28 mouse cellular contexts compared by ENCODE assay signal in genomic region chr19:4242416-4242815, GRCm38 (mm10). TPM values are rescaled to one million over a fixed set of nuclear protein-coding genes. Genes with fewer than 3 reads are reported as not detected.
DNase-seq lines count a peak whose midpoint lies in the region; ATAC-seq and TF ChIP-seq lines count a peak whose summit lies in the region.
"Had no signal": no experiment of that assay in that cellular context is flagged by ENCODE, and none has a peak within 500 bp of the region (broad histone marks: within the 10 kb centered on the region; RNA-seq: fewer than 3 reads in every experiment).

No protein-coding gene starts in this region.

- no peaks in the 10 kb centered on the region for H3K4me1 ChIP-seq in forebrain, postnatal 0 days (ENCODE audit: insufficient read depth)
- H3K4me1 ChIP-seq in forebrain, embryonic 11.5 days (replicated peaks; ENCODE audit: control insufficient read depth, insufficient read depth, low read length): no peaks in the 10 kb centered on the region
- H3K4me1 ChIP-seq in liver, embryonic 14.5 days (replicated peaks; ENCODE audit: control insufficient read depth in 2 of 2, insufficient read depth in 2 of 2, low read length in 1 of 2): no peaks in the 10 kb centered on the region
- no peaks in the 10 kb centered on the region for H3K4me1 ChIP-seq in liver, embryonic 12.5 days
- H3K4me1 ChIP-seq in MEL (ENCODE audit: control insufficient read depth in 1 of 2, insufficient read depth in 2 of 2, low read length in 2 of 2): peaks cover 0 to 3% of the 10 kb centered on the region in 2 experiments; a peak in 2 of 4 replicates
- H3K4me1 ChIP-seq: embryonic facial prominence, embryonic 15.5 days; forebrain, embryonic 12.5 days; hindbrain, embryonic 13.5 days; intestine, embryonic 15.5 days; neural tube, embryonic 13.5 days had no signal

- no peaks in the 10 kb centered on the region for H3K9me3 ChIP-seq in forebrain, postnatal 0 days (ENCODE audit: low read length)
- H3K9me3 ChIP-seq in forebrain, embryonic 11.5 days (ENCODE audit: control insufficient read depth, low read length): no peaks in the 10 kb centered on the region
- H3K9me3 ChIP-seq in liver, embryonic 14.5 days (ENCODE audit: control insufficient read depth, low read length): no peaks in the 10 kb centered on the region
- H3K9me3 ChIP-seq in liver, embryonic 12.5 days (replicated peaks): no peaks in the 10 kb centered on the region
- H3K9me3 ChIP-seq in MEL (replicated peaks; ENCODE audit: insufficient read depth, low read length): no peaks in the 10 kb centered on the region
- H3K9me3 ChIP-seq: embryonic facial prominence, embryonic 15.5 days; forebrain, embryonic 12.5 days; hindbrain, embryonic 13.5 days; intestine, embryonic 15.5 days; neural tube, embryonic 13.5 days had no signal

- ATAC-seq in forebrain, postnatal 0 days: no peak
- no peak for ATAC-seq in forebrain, embryonic 11.5 days (replicated peaks; ENCODE audit: low FRiP score)
- ATAC-seq in liver, embryonic 14.5 days (ENCODE audit: insufficient read depth): no peak
- ATAC-seq in liver, embryonic 12.5 days: no peak
- ATAC-seq in neutrophil, adult 5-6 weeks (ENCODE audit: extremely low read depth, insufficient number of reproducible peaks, low FRiP score, poor library complexity, severe bottlenecking): 0 out of 2 replicates have a peak, but pooled peaks have one; percentile 39
- no peak for ATAC-seq in frontal cortex, adult (ENCODE audit: low TSS enrichment)
- ATAC-seq: intestine, embryonic 15.5 days had no signal

- no peak overlapping the region for H3K4me2 ChIP-seq in forebrain, postnatal 0 days (ENCODE audit: low read depth)
- H3K4me2 ChIP-seq in forebrain, embryonic 11.5 days (ENCODE audit: low read depth, low read length, severe bottlenecking): no peak overlapping the region
- H3K4me2 ChIP-seq in liver, embryonic 14.5 days (ENCODE audit: low read depth): no peak overlapping the region
- no peak overlapping the region for H3K4me2 ChIP-seq in liver, embryonic 12.5 days
- H3K4me2 ChIP-seq: embryonic facial prominence, embryonic 15.5 days; forebrain, embryonic 12.5 days; hindbrain, embryonic 13.5 days; intestine, embryonic 15.5 days; neural tube, embryonic 13.5 days had no signal

- no peak overlapping the region for H3K4me3 ChIP-seq in forebrain, postnatal 0 days (ENCODE audit: low read depth, low read length)
- no peak overlapping the region for H3K4me3 ChIP-seq in forebrain, embryonic 11.5 days (ENCODE audit: low read depth, low read length)
- no peak overlapping the region for H3K4me3 ChIP-seq in liver, embryonic 14.5 days (ENCODE audit: insufficient read depth in 1 of 2, low read depth in 2 of 2, low read length in 2 of 2)
- H3K4me3 ChIP-seq in liver, embryonic 12.5 days: no peak overlapping the region
- no peak overlapping the region for H3K4me3 ChIP-seq in MEL (ENCODE audit: control insufficient read depth in 1 of 2, insufficient read depth in 1 of 2, low read depth in 2 of 2, low read length in 2 of 2)
- H3K4me3 ChIP-seq: embryonic facial prominence, embryonic 15.5 days; forebrain, embryonic 12.5 days; hindbrain, embryonic 13.5 days; intestine, embryonic 15.5 days; neural tube, embryonic 13.5 days had no signal

- no peak for DNase-seq in forebrain, postnatal 0 days
- no peak for DNase-seq in forebrain, embryonic 11.5 days (ENCODE audit: low spot score)
- no peak for DNase-seq in liver, embryonic 14.5 days (ENCODE audit: low read depth in 3 of 3, low spot score in 3 of 3)
- peak; percentile 37 for DNase-seq in MEL (ENCODE audit: low read depth, low spot score)
- no peak for DNase-seq in adrenal gland, adult 2 months
- DNase-seq: adrenal gland, postnatal 36 days; cerebellum, adult 2 months; cerebellum, postnatal 36 days; gastrocnemius, postnatal 14 days; layer of hippocampus, postnatal 36 days; lung, adult 18-20 months; lung, postnatal 36 days; right cerebral cortex, postnatal 14 days; spleen, adult 18-20 months; thymus, adult 18-20 months had no signal

- no peaks in the 10 kb centered on the region for H3K27me3 ChIP-seq in forebrain, postnatal 0 days (ENCODE audit: insufficient read depth, low read length)
- H3K27me3 ChIP-seq in forebrain, embryonic 11.5 days (ENCODE audit: control insufficient read depth, insufficient read depth, low read length): no peaks in the 10 kb centered on the region
- no peaks in the 10 kb centered on the region; the same call in 1 of the 2 replicates for H3K27me3 ChIP-seq in liver, embryonic 14.5 days (ENCODE audit: control insufficient read depth, insufficient read depth, low read length)
- H3K27me3 ChIP-seq in liver, embryonic 12.5 days (replicated peaks): 0 out of 2 replicates have a peak, but pooled peaks cover 3% of the 10 kb centered on the region
- H3K27me3 ChIP-seq in MEL (ENCODE audit: control insufficient read depth in 1 of 2, insufficient read depth in 2 of 2, low read length in 2 of 2): 0 out of 4 replicates have a peak, but pooled peaks cover 0 to under 1% of the 10 kb centered on the region in 2 experiments
- H3K27me3 ChIP-seq: embryonic facial prominence, embryonic 15.5 days; forebrain, embryonic 12.5 days; hindbrain, embryonic 13.5 days; intestine, embryonic 15.5 days; neural tube, embryonic 13.5 days had no signal

- TF ChIP-seq POLR2A in MEL (IDR thresholded peaks at IDR 0.05; ENCODE audit: control insufficient read depth in 1 of 2, insufficient read depth in 1 of 2, low read depth in 1 of 2, low read length in 2 of 2, poor library complexity in 1 of 2): no peak

- no peaks in the 10 kb centered on the region for H3K79me2 ChIP-seq in MEL (ENCODE audit: control insufficient read depth, insufficient read depth, low read length, poor library complexity)

- no peaks in the 10 kb centered on the region for H3K36me3 ChIP-seq in forebrain, postnatal 0 days (ENCODE audit: insufficient read depth)
- H3K36me3 ChIP-seq in forebrain, embryonic 11.5 days (ENCODE audit: control insufficient read depth, insufficient read depth, low read length): no peaks in the 10 kb centered on the region
- no peaks in the 10 kb centered on the region for H3K36me3 ChIP-seq in liver, embryonic 14.5 days (replicated peaks; ENCODE audit: control insufficient read depth, insufficient read depth, low read depth)
- H3K36me3 ChIP-seq in liver, embryonic 12.5 days: no peaks in the 10 kb centered on the region
- H3K36me3 ChIP-seq in MEL (ENCODE audit: control insufficient read depth in 1 of 2, insufficient read depth in 2 of 2, low read length in 2 of 2): peaks cover 0 to 3% of the 10 kb centered on the region in 2 experiments; a peak in 1 of 4 replicates
- H3K36me3 ChIP-seq: embryonic facial prominence, embryonic 15.5 days; forebrain, embryonic 12.5 days; hindbrain, embryonic 13.5 days; intestine, embryonic 15.5 days; neural tube, embryonic 13.5 days had no signal

- WGBS in forebrain, postnatal 0 days: 62% methylated on average over 3 of the region's 3 CpGs
- WGBS in forebrain, embryonic 11.5 days: 71% methylated on average over 3 of the region's 3 CpGs
- WGBS in liver, embryonic 14.5 days (ENCODE audit: insufficient replicate concordance): 37% methylated on average over 3 of the region's 3 CpGs
- 55% methylated on average over 3 of the region's 3 CpGs for WGBS in liver, embryonic 12.5 days (ENCODE audit: insufficient replicate concordance)

- no peak for TF ChIP-seq EP300 in liver, embryonic 14.5 days (IDR thresholded peaks at IDR 0.05; ENCODE audit: low read depth)
- TF ChIP-seq EP300 in MEL (IDR thresholded peaks at IDR 0.05; ENCODE audit: low read depth in 1 of 2, low read length in 2 of 2): no peak

- H3K9ac ChIP-seq in forebrain, postnatal 0 days: no peak overlapping the region
- H3K9ac ChIP-seq in forebrain, embryonic 11.5 days (ENCODE audit: low read length): no peak overlapping the region
- no peak overlapping the region for H3K9ac ChIP-seq in liver, embryonic 14.5 days (replicated peaks)
- H3K9ac ChIP-seq in liver, embryonic 12.5 days: no peak overlapping the region
- H3K9ac ChIP-seq in MEL (ENCODE audit: control insufficient read depth, low read depth, low read length, poor library complexity, severe bottlenecking): no peak overlapping the region
- H3K9ac ChIP-seq: embryonic facial prominence, embryonic 15.5 days; forebrain, embryonic 12.5 days; hindbrain, embryonic 13.5 days; intestine, embryonic 15.5 days; neural tube, embryonic 13.5 days had no signal

- TF ChIP-seq CTCF in forebrain, postnatal 0 days (IDR thresholded peaks at IDR 0.05; ENCODE audit: low read depth): 0 out of 2 replicates have a peak, but pooled peaks have one; percentile 8
- TF ChIP-seq CTCF in liver, embryonic 14.5 days (IDR thresholded peaks at IDR 0.05; ENCODE audit: low read depth): peak; percentile 44
- TF ChIP-seq CTCF in MEL (IDR thresholded peaks at IDR 0.05 in 2 of 3, conservative IDR thresholded peaks at IDR 0.05 in 1 of 3; ENCODE audit: control insufficient read depth in 1 of 3, insufficient read depth in 1 of 3, low read depth in 2 of 3, low read length in 3 of 3, poor library complexity in 1 of 3, severe bottlenecking in 1 of 3): peak in 2 of 3 experiments; percentile 7 to 50; a peak in 3 of 6 replicates

- H3K27ac ChIP-seq in forebrain, postnatal 0 days (ENCODE audit: low read depth, low read length): no peak overlapping the region
- no peak overlapping the region for H3K27ac ChIP-seq in forebrain, embryonic 11.5 days (ENCODE audit: low read depth, low read length)
- H3K27ac ChIP-seq in liver, embryonic 14.5 days: no peak overlapping the region
- no peak overlapping the region for H3K27ac ChIP-seq in liver, embryonic 12.5 days
- H3K27ac ChIP-seq in MEL (ENCODE audit: control insufficient read depth, low read depth, low read length): no peak overlapping the region
- H3K27ac ChIP-seq: embryonic facial prominence, embryonic 15.5 days; forebrain, embryonic 12.5 days; hindbrain, embryonic 13.5 days; intestine, embryonic 15.5 days; neural tube, embryonic 13.5 days had no signal

- peak; percentile 40 for TF ChIP-seq RAD21 in MEL (IDR thresholded peaks at IDR 0.05; ENCODE audit: low read depth, low read length)

RNA-seq across cellular contexts. Expression of gene Pold4, which starts 10.7 kb away (rescaled TPM):
- total RNA-seq in forebrain, postnatal 0 days (2014; rRNA removed): 18.8 and 21.2 TPM in 2 replicates
- 21.8 and 23.4 TPM in 2 replicates for polyA plus RNA-seq in forebrain, postnatal 0 days (2015; fragmentation: Nextera tagmentation; extraction: Ambion mirVana)
- polyA plus RNA-seq in forebrain, embryonic 11.5 days (2014; fragmentation: Nextera tagmentation; extraction: Ambion mirVana): 8.0 and 8.8 TPM in 2 replicates
- polyA plus RNA-seq in liver, embryonic 14.5 days (2012; rRNA removed): 15.2 and 15.9 TPM in 2 replicates
- 12.9 and 13.1 TPM in 2 replicates for polyA plus RNA-seq in liver, embryonic 14.5 days (2014; fragmentation: Nextera tagmentation; extraction: Ambion mirVana)
- polyA plus RNA-seq in liver, embryonic 12.5 days (2016; fragmentation: Nextera tagmentation; extraction: Ambion mirVana): 12.8 and 13.2 TPM in 2 replicates
- total RNA-seq in MEL (2012; rRNA removed): 18.5 and 21.1 TPM in 2 replicates
- polyA plus RNA-seq in MEL (2012; ENCODE audit: insufficient read depth in 1 of 2, insufficient read length in 2 of 2, low read depth in 1 of 2, low replicate concordance in 2 of 2, missing spikeins in 1 of 2): 10 to 100 TPM in 1 of 2 experiments, not detected in 1; 40.4 TPM
- 228 and 251 TPM in 2 replicates for total RNA-seq in neutrophil, adult 5-6 weeks (2017)
- total RNA-seq in adrenal gland, adult 2 months (2021): 10 to 100 TPM; 41.9 to 52.3 TPM
- polyA plus RNA-seq in adrenal gland, adult 2 months (2012; rRNA removed): 112 and 146 TPM in 2 replicates

RNA-seq across cellular contexts. Expression of gene Ssh3, which starts 26.6 kb away (rescaled TPM):
- 35.9 and 41.5 TPM in 2 replicates for total RNA-seq in forebrain, postnatal 0 days (2014; rRNA removed)
- 6.4 and 9.1 TPM in 2 replicates for polyA plus RNA-seq in forebrain, postnatal 0 days (2015; fragmentation: Nextera tagmentation; extraction: Ambion mirVana)
- 3.3 and 4.2 TPM in 2 replicates for polyA plus RNA-seq in forebrain, embryonic 11.5 days (2014; fragmentation: Nextera tagmentation; extraction: Ambion mirVana)
- polyA plus RNA-seq in liver, embryonic 14.5 days (2012; rRNA removed): 2.8 and 3.5 TPM in 2 replicates
- polyA plus RNA-seq in liver, embryonic 14.5 days (2014; fragmentation: Nextera tagmentation; extraction: Ambion mirVana): 1.3 and 1.4 TPM in 2 replicates
- 2.2 and 2.6 TPM in 2 replicates for polyA plus RNA-seq in liver, embryonic 12.5 days (2016; fragmentation: Nextera tagmentation; extraction: Ambion mirVana)
- 7.4 and 9.2 TPM in 2 replicates for total RNA-seq in MEL (2012; rRNA removed)
- 10 to 100 TPM in 1 of 2 experiments, not detected in 1; 14.1 TPM for polyA plus RNA-seq in MEL (2012; ENCODE audit: insufficient read depth in 1 of 2, insufficient read length in 2 of 2, low read depth in 1 of 2, low replicate concordance in 2 of 2, missing spikeins in 1 of 2)
- total RNA-seq in neutrophil, adult 5-6 weeks (2017): 48.0 and 59.8 TPM in 2 replicates
- 10 to 100 TPM; 30.9 to 34.4 TPM for total RNA-seq in adrenal gland, adult 2 months (2021)
- polyA plus RNA-seq in adrenal gland, adult 2 months (2012; rRNA removed): 67.4 and 86.6 TPM in 2 replicates

RNA-seq across cellular contexts. Expression of gene AC109138.7, which starts 28.3 kb away (rescaled TPM):
- total RNA-seq in forebrain, postnatal 0 days (2014; rRNA removed): not detected in 2 replicates
- not detected in 2 replicates for polyA plus RNA-seq in forebrain, postnatal 0 days (2015; fragmentation: Nextera tagmentation; extraction: Ambion mirVana)
- not detected in 2 replicates for polyA plus RNA-seq in forebrain, embryonic 11.5 days (2014; fragmentation: Nextera tagmentation; extraction: Ambion mirVana)
- not detected in 2 replicates for polyA plus RNA-seq in liver, embryonic 14.5 days (2012; rRNA removed)
- polyA plus RNA-seq in liver, embryonic 14.5 days (2014; fragmentation: Nextera tagmentation; extraction: Ambion mirVana): not detected in 2 replicates
- polyA plus RNA-seq in liver, embryonic 12.5 days (2016; fragmentation: Nextera tagmentation; extraction: Ambion mirVana): not detected in 2 replicates
- total RNA-seq in MEL (2012; rRNA removed): not detected in 2 replicates
- polyA plus RNA-seq in MEL (2012; ENCODE audit: insufficient read depth in 1 of 2, insufficient read length in 2 of 2, low read depth in 1 of 2, low replicate concordance in 2 of 2, missing spikeins in 1 of 2): not detected
- not detected in 2 replicates for total RNA-seq in neutrophil, adult 5-6 weeks (2017)
- not detected for total RNA-seq in adrenal gland, adult 2 months (2021)
- polyA plus RNA-seq in adrenal gland, adult 2 months (2012; rRNA removed): not detected in 2 replicates
- total RNA-seq: adrenal gland, postnatal 36 days; ES-E14; gastrocnemius, postnatal 14 days; layer of hippocampus, postnatal 36 days; left cerebral cortex, postnatal 14 days had no signal
- polyA plus RNA-seq: embryonic facial prominence, embryonic 15.5 days; forebrain, embryonic 12.5 days; heart, embryonic 16.5 days; hindbrain, embryonic 13.5 days; intestine, embryonic 15.5 days; kidney, embryonic 16.5 days; neural tube, embryonic 13.5 days; stomach, embryonic 14.5 days had no signal

RNA-seq across cellular contexts. Expression of gene Clcf1, which starts 28.4 kb away (rescaled TPM):
- total RNA-seq in forebrain, postnatal 0 days (2014; rRNA removed): 0.38 and 1.2 TPM in 2 replicates
- polyA plus RNA-seq in forebrain, postnatal 0 days (2015; fragmentation: Nextera tagmentation; extraction: Ambion mirVana): 0.29 and 0.41 TPM in 2 replicates
- polyA plus RNA-seq in forebrain, embryonic 11.5 days (2014; fragmentation: Nextera tagmentation; extraction: Ambion mirVana): 1.0 and 1.8 TPM in 2 replicates
- polyA plus RNA-seq in liver, embryonic 14.5 days (2012; rRNA removed): 1.1 TPM in 2 replicates
- 0.42 and 0.43 TPM in 2 replicates for polyA plus RNA-seq in liver, embryonic 14.5 days (2014; fragmentation: Nextera tagmentation; extraction: Ambion mirVana)
- polyA plus RNA-seq in liver, embryonic 12.5 days (2016; fragmentation: Nextera tagmentation; extraction: Ambion mirVana): 0.73 and 1.3 TPM in 2 replicates
- total RNA-seq in MEL (2012; rRNA removed): 0.13 and 0.42 TPM in 2 replicates
- polyA plus RNA-seq in MEL (2012; ENCODE audit: insufficient read depth in 1 of 2, insufficient read length in 2 of 2, low read depth in 1 of 2, low replicate concordance in 2 of 2, missing spikeins in 1 of 2): 1 to 10 TPM in 1 of 2 experiments, not detected in 1; 2.3 TPM
- 52.0 and 61.9 TPM in 2 replicates for total RNA-seq in neutrophil, adult 5-6 weeks (2017)
- 1 to 10 TPM; 5.5 to 9.0 TPM for total RNA-seq in adrenal gland, adult 2 months (2021)
- 16.3 and 19.3 TPM in 2 replicates for polyA plus RNA-seq in adrenal gland, adult 2 months (2012; rRNA removed)

RNA-seq across cellular contexts. Expression of gene Ankrd13d, which starts 40.5 kb away (rescaled TPM):
- total RNA-seq in forebrain, postnatal 0 days (2014; rRNA removed): 76.6 and 87.3 TPM in 2 replicates
- polyA plus RNA-seq in forebrain, postnatal 0 days (2015; fragmentation: Nextera tagmentation; extraction: Ambion mirVana): 48.7 and 55.2 TPM in 2 replicates
- polyA plus RNA-seq in forebrain, embryonic 11.5 days (2014; fragmentation: Nextera tagmentation; extraction: Ambion mirVana): 9.5 and 12.1 TPM in 2 replicates
- 0.93 and 1.3 TPM in 2 replicates for polyA plus RNA-seq in liver, embryonic 14.5 days (2012; rRNA removed)
- polyA plus RNA-seq in liver, embryonic 14.5 days (2014; fragmentation: Nextera tagmentation; extraction: Ambion mirVana): 0.45 and 0.66 TPM in 2 replicates
- 0.99 and 1.4 TPM in 2 replicates for polyA plus RNA-seq in liver, embryonic 12.5 days (2016; fragmentation: Nextera tagmentation; extraction: Ambion mirVana)
- 0.96 and 1.4 TPM in 2 replicates for total RNA-seq in MEL (2012; rRNA removed)
- 1 to 10 TPM in 1 of 2 experiments, not detected in 1; 2.6 TPM for polyA plus RNA-seq in MEL (2012; ENCODE audit: insufficient read depth in 1 of 2, insufficient read length in 2 of 2, low read depth in 1 of 2, low replicate concordance in 2 of 2, missing spikeins in 1 of 2)
- 36.3 and 49.8 TPM in 2 replicates for total RNA-seq in neutrophil, adult 5-6 weeks (2017)
- total RNA-seq in adrenal gland, adult 2 months (2021): 1 to 10 TPM; 2.5 to 5.7 TPM
- polyA plus RNA-seq in adrenal gland, adult 2 months (2012; rRNA removed): 5.4 and 8.3 TPM in 2 replicates
